Mouse (Mus musculus) G1E (cell line): ENCODE measurements around the gene Ehd1. TPM values are rescaled to one million over a fixed set of nuclear protein-coding genes. Genes with fewer than 3 reads are reported as not detected.

Experiments
- ATAC-seq: 2 replicates; pipeline ENCODE4 v1.8.0; 2016; ENCODE audit warnings: mild to moderate bottlenecking; ENCODE audit not compliant: insufficient number of reproducible peaks, poor library complexity, low FRiP score, severe bottlenecking; ENCODE audit errors: extremely low read depth
- DNase-seq: peaks from one replicate; pipeline ENCODE4 v3.0.0; 2012; ENCODE audit warnings: low spot score
- H3K27me3 ChIP-seq: 2 replicates; pipeline ENCODE4 v1.6.1; 2012; ENCODE audit warnings: mild to moderate bottlenecking, low read length, inconsistent platforms; ENCODE audit not compliant: insufficient read depth
- H3K36me3 ChIP-seq: replicated peaks from 2 replicates; pipeline ENCODE3; 2012; ENCODE audit warnings: mild to moderate bottlenecking, inconsistent platforms
- H3K4me1 ChIP-seq: 2 replicates; pipeline ENCODE4 v1.6.1; 2012; ENCODE audit warnings: low read depth, low read length, inconsistent platforms, mixed read lengths; ENCODE audit not compliant: insufficient read depth
- H3K4me3 ChIP-seq: 2 replicates; pipeline ENCODE4 v1.5.1; 2012; ENCODE audit warnings: low read depth, mild to moderate bottlenecking, inconsistent platforms, low read length, moderate library complexity, mixed read lengths
- H3K9me3 ChIP-seq: replicated peaks from 2 replicates; pipeline ENCODE4 v1.6.1; 2012; ENCODE audit warnings: inconsistent platforms
- CTCF ChIP-seq: IDR thresholded peaks from 2 replicates; pipeline ENCODE4 v1.5.1; 2012; ENCODE audit warnings: low read depth, low read length, inconsistent platforms, mixed read lengths
- GATA1 ChIP-seq: IDR thresholded peaks from 2 replicates; pipeline ENCODE4 v1.6.1; 2012; ENCODE audit warnings: borderline replicate concordance, low read length, inconsistent platforms, mixed read lengths
- GATA2 ChIP-seq: IDR thresholded peaks from 2 replicates; pipeline ENCODE4 v1.6.1; 2012; ENCODE audit warnings: low read depth, low read length, inconsistent platforms, borderline replicate concordance
- POLR2AphosphoS5 ChIP-seq: IDR thresholded peaks from 2 replicates; pipeline ENCODE4 v1.6.1; 2012; ENCODE audit warnings: low read depth, low read length, inconsistent platforms; ENCODE audit not compliant: insufficient replicate concordance
- TAL1 ChIP-seq: conservative IDR thresholded peaks from 2 replicates; pipeline ENCODE4 v1.6.1; 2012; ENCODE audit warnings: low read depth, low read length, inconsistent platforms, mixed read lengths
- polyA plus RNA-seq: library from polyadenylated mRNA; stranded (reverse); fragments of >175 nt; gene quantifications from 2 replicates; pipeline ENCODE4 v1.2.3, GENCODE M21; 2012
- total RNA-seq, 2 experiments: library from RNA; stranded (forward) in 1 of 2; stranded (reverse) in 1 of 2; fragments of 200-1000 nt in 1 of 2; fragments of >200 nt in 1 of 2; fragmentation: Nextera tagmentation in 1 of 2; gene quantifications; 2 replicates each; pipeline ENCODE4 v1.2.3; 2014 to 2017

Gene Ehd1
- total and polyA plus RNA-seq, 3 experiments, result 18.7 to 132 (median 23.3) TPM

GRCm38 (mm10) chr19:6253021-6253420 lies 23.5 kb upstream of the Ehd1 start:
- Histone ChIP-seq H3K36me3 (peaks cover 94% of the 10 kb centered on the region), H3K4me3 (no peak overlapping the region), H3K9me3 (no peaks in the 10 kb centered on the region), H3K4me1 (peaks cover 12% of the 10 kb centered on the region; the same call in 1 of the 2 replicates), H3K27me3 (no peaks in the 10 kb centered on the region)
- ATAC-seq, result no peak
- TF ChIP-seq GATA1, result no peak
- no peak for TF ChIP-seq POLR2AphosphoS5
- TF ChIP-seq GATA2, result no peak
- no peak for TF ChIP-seq CTCF
- no peak for TF ChIP-seq TAL1
- DNase-seq, result no peak

- no peak for DNase-seq
- no peak for TF ChIP-seq GATA2
- TF ChIP-seq CTCF, result no peak; the same call in 1 of the 2 replicates
- TF ChIP-seq TAL1, result no peak
- no peak for TF ChIP-seq GATA1
- TF ChIP-seq POLR2AphosphoS5, result no peak
- no peak for ATAC-seq
- no peak overlapping the region for H3K4me3 ChIP-seq
- peaks cover 11% of the 10 kb centered on the region; the same call in 1 of the 2 replicates for H3K27me3 ChIP-seq
- peaks cover 5% of the 10 kb centered on the region; the same call in 1 of the 2 replicates for H3K4me1 ChIP-seq
- H3K9me3 ChIP-seq, result 0 out of 2 replicates have a peak, but pooled peaks cover 2% of the 10 kb centered on the region
- H3K36me3 ChIP-seq, result peaks cover 75% of the 10 kb centered on the region
Measured at GRCm38 (mm10) chr19:6260428-6260827, 16.1 kb upstream of the Ehd1 start.

GRCm38 (mm10) chr19:6260946-6261345 lies 15.6 kb upstream of the Ehd1 start:
- peaks cover 5% of the 10 kb centered on the region; the same call in 1 of the 2 replicates for H3K4me1 ChIP-seq
- peaks cover 11% of the 10 kb centered on the region; the same call in 1 of the 2 replicates for H3K27me3 ChIP-seq
- DNase-seq (no peak), ATAC-seq (no peak)
- H3K9me3 ChIP-seq, result 0 out of 2 replicates have a peak, but pooled peaks cover 2% of the 10 kb centered on the region
- TF ChIP-seq CTCF (peak; percentile 49; the same call in 1 of the 2 replicates), POLR2AphosphoS5 (no peak)
- peaks cover 70% of the 10 kb centered on the region for H3K36me3 ChIP-seq
- no peak overlapping the region for H3K4me3 ChIP-seq

GRCm38 (mm10) chr19:6261379-6261778 lies 15.1 kb upstream of the Ehd1 start:
- Histone ChIP-seq H3K27me3 (peaks cover 11% of the 10 kb centered on the region; the same call in 1 of the 2 replicates), H3K4me1 (peaks cover 5% of the 10 kb centered on the region; the same call in 1 of the 2 replicates), H3K36me3 (peaks cover 65% of the 10 kb centered on the region), H3K4me3 (no peak overlapping the region), H3K9me3 (0 out of 2 replicates have a peak, but pooled peaks cover 2% of the 10 kb centered on the region)
- DNase-seq (no peak), ATAC-seq (no peak)
- TF ChIP-seq TAL1, result no peak
- TF ChIP-seq CTCF, result no peak
- no peak for TF ChIP-seq GATA1
- TF ChIP-seq GATA2, result no peak
- no peak for TF ChIP-seq POLR2AphosphoS5

GRCm38 (mm10) chr19:6262222-6262621 lies 14.3 kb upstream of the Ehd1 start:
- Histone ChIP-seq H3K4me3 (no peak overlapping the region), H3K27me3 (peaks cover 14% of the 10 kb centered on the region; the same call in 1 of the 2 replicates), H3K9me3 (0 out of 2 replicates have a peak, but pooled peaks cover 2% of the 10 kb centered on the region), H3K4me1 (peaks cover 8% of the 10 kb centered on the region), H3K36me3 (peaks cover 57% of the 10 kb centered on the region)
- TF ChIP-seq TAL1, result no peak
- no peak for TF ChIP-seq GATA1
- no peak for TF ChIP-seq POLR2AphosphoS5
- peak; percentile 99 for TF ChIP-seq CTCF
- ATAC-seq (no peak), DNase-seq (peak; percentile 57)

GRCm38 (mm10) chr19:6262839-6263433 lies 13.6 kb upstream of the Ehd1 start:
- ATAC-seq, result no peak
- H3K4me3 ChIP-seq, result no peak overlapping the region
- H3K27me3 ChIP-seq, result peaks cover 21% of the 10 kb centered on the region
- H3K9me3 ChIP-seq, result 0 out of 2 replicates have a peak, but pooled peaks cover 2% of the 10 kb centered on the region
- no peak for DNase-seq
- H3K36me3 ChIP-seq, result peaks cover 50% of the 10 kb centered on the region
- TF ChIP-seq GATA2 (no peak), GATA1 (no peak), TAL1 (no peak), CTCF (no peak), POLR2AphosphoS5 (no peak)
- peaks cover 15% of the 10 kb centered on the region for H3K4me1 ChIP-seq
